Mouse (Mus musculus): ENCODE measurements at regions not wholly inside any gene's neighbourhood (a gene's known extent, or its start where the extent isn't known, plus 50 kb on each side); places are given as distances from the start of the nearest gene placed in this dataset.

DNA sequence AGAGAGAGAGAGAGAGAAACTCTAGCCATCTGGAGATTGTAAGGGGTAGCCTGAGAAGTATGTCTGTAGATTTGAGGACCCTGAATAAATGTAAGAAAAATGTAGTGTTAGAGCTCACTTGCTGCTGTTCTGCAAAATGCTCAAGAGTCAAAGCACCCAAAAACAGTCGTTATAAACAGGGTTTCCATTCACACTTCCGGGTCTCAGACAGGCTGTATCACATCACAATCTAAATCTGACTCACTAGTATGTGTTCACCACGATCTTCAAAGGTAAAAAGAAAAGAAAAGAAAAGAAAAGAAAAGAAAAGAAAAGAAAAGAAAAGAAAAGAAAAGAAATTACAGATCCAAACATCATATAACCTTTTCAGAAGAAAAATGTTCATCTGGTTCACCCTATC is 143.7 kb upstream of the Hapln1 start:
- H3K4me3 ChIP-seq (ENCODE audit: low read depth, low read length), result no peak overlapping the region
- no peak overlapping the region for H3K4me2 ChIP-seq
- ATAC-seq (ENCODE audit: insufficient read depth), result no peak
- no peaks in the 10 kb centered on the region for H3K27me3 ChIP-seq (ENCODE audit: insufficient read depth, low read length)
- H3K4me1 ChIP-seq (ENCODE audit: insufficient read depth), result no peaks in the 10 kb centered on the region
- no peak overlapping the region for H3K9ac ChIP-seq
- no peak overlapping the region for H3K27ac ChIP-seq (ENCODE audit: low read depth)
- H3K36me3 ChIP-seq (ENCODE audit: insufficient read depth), result no peaks in the 10 kb centered on the region
- TF ChIP-seq CTCF (IDR thresholded peaks at IDR 0.05; ENCODE audit: low read depth), result no peak
- WGBS, result 42% methylated on average over 3 of the region's 3 CpGs
- no peak for DNase-seq
- no peaks in the 10 kb centered on the region for H3K9me3 ChIP-seq (ENCODE audit: low read depth, low read length)

DNA sequence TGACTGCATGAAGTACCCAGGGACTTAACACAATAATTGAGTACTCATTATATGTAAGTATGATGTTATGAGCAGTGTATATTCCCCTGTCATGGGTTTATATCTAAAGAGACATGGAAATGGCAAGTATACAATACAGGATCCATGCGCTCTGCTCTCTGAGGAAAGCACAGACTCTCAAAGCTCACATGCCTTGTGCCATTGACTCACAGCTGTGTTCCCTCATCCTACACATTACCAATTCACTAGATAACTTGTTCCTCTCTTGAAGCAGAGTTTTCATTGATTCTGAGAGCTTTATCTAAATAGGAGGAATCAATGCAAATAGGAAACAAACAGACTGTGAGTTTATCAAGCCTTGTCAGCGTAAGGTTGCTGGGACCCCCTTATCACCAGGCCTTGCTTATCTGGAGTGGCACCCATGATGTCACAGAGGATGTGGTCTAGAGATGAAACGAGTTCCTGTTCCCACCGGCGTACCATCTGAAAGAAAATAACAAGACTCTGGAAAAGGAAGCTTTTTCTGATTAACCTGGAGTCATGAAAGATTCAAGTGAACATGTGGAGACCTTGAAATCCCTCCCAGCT is 138.4 kb upstream of the Hapln1 start:
- DNase-seq (peak; percentile 68), ATAC-seq (ENCODE audit: insufficient read depth) (peak; percentile 69; the same call in 1 of the 2 replicates)
- H3K27ac ChIP-seq (ENCODE audit: low read depth), result no peak overlapping the region
- no peak for TF ChIP-seq CTCF (IDR thresholded peaks at IDR 0.05; ENCODE audit: low read depth)
- H3K4me2 ChIP-seq, result no peak overlapping the region
- H3K27me3 ChIP-seq (ENCODE audit: insufficient read depth, low read length), result no peaks in the 10 kb centered on the region
- no peak overlapping the region for H3K4me3 ChIP-seq (ENCODE audit: low read depth, low read length)
- H3K4me1 ChIP-seq (ENCODE audit: insufficient read depth), result no peaks in the 10 kb centered on the region
- no peak overlapping the region for H3K9ac ChIP-seq
- no peaks in the 10 kb centered on the region for H3K9me3 ChIP-seq (ENCODE audit: low read depth, low read length)
- H3K36me3 ChIP-seq (ENCODE audit: insufficient read depth), result no peaks in the 10 kb centered on the region
- 29% methylated on average over 5 of the region's 5 CpGs for WGBS

DNA sequence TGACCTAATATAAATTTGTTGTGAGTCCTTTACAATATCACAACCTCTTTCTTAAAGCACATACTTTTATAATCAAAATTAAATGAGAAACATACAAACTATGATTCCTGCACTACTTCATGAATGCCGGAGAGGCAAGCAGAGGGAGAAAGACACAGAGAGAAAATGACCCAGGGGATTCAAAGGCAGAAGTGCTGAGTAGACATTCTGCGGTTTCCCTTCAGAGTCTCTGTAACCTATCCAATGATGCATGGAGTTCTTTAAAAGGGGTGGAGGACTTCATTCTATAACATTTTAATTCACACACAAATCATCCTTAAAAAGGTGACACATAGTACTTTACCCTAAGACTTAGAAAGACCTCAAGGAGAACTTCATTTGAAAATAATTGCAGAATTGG is 129.1 kb upstream of the Hapln1 start:
- ATAC-seq (ENCODE audit: insufficient read depth) (no peak), DNase-seq (no peak)
- Histone ChIP-seq H3K27me3 (ENCODE audit: insufficient read depth, low read length) (no peaks in the 10 kb centered on the region), H3K9me3 (ENCODE audit: low read depth, low read length) (no peaks in the 10 kb centered on the region), H3K36me3 (ENCODE audit: insufficient read depth) (no peaks in the 10 kb centered on the region), H3K9ac (no peak overlapping the region), H3K27ac (ENCODE audit: low read depth) (no peak overlapping the region), H3K4me2 (no peak overlapping the region), H3K4me1 (ENCODE audit: insufficient read depth) (no peaks in the 10 kb centered on the region), H3K4me3 (ENCODE audit: low read depth, low read length) (no peak overlapping the region)
- TF ChIP-seq CTCF (IDR thresholded peaks at IDR 0.05; ENCODE audit: low read depth), result no peak
- WGBS, result 85% methylated on average over 2 of the region's 2 CpGs

DNA sequence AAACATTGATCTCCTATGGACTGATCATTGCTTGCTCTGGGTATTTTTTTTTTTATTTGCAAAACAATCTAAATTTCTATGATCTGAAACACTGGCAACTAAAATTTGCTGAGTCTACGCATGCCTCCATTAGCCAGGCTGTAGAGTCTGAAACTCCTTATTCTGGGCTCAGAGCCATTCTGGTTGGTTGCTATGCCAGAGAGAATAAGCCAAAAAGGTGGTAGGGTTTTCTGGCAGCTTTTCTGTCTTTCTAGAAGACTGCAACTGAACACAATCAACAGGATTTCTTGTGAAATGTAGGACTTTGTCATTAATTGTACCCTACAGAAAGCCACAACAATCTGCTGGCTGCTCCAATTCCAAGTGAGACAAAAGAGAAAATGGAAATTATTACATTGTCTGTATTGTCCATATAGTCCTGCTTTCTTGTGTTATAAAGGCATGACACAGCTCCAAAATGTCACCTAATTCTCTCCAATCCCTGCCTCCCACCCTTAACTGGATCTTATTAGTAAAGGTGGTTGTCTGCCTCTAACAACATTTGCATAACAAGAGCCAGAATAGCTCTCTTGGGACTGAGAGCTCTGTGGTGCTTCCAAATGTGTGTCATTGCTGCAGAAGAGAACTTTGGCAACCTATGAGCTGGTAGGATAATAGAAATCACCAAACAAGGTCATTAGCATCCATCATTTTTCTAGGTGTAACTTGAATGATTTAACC is 126.7 kb upstream of the Hapln1 start:
- no peak overlapping the region for H3K9ac ChIP-seq
- no peaks in the 10 kb centered on the region for H3K27me3 ChIP-seq (ENCODE audit: insufficient read depth, low read length)
- 93% methylated on average over 1 of the region's 1 CpGs for WGBS

DNA sequence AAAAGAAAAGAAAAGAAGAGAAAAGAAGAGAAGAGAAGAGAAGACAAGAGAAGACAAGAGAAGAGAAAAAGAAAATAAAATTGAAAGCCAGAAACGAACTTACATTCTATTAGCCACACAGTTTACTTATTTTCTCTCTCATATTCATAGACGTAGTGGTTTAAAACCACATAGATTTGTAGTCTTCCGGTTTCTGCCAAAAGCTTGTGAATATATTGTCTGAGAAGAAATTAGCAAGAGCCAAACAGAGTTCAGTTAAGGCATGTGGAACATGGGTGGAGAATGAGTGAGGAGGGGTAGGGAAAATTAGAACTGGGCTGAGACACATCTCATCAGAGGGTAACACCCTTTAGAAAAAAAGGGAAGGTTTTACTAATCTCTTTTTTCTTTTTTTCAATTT is 120.8 kb upstream of the Hapln1 start:
- H3K4me3 ChIP-seq (ENCODE audit: low read depth, low read length), result no peak overlapping the region
- WGBS, result 77% methylated on average over 3 of the region's 3 CpGs

More for the DNA sequence above, 126.7 kb upstream of the Hapln1 start:
- Histone ChIP-seq H3K36me3 (ENCODE audit: insufficient read depth) (no peaks in the 10 kb centered on the region), H3K27ac (ENCODE audit: low read depth) (no peak overlapping the region), H3K9me3 (ENCODE audit: low read depth, low read length) (no peaks in the 10 kb centered on the region), H3K4me3 (ENCODE audit: low read depth, low read length) (no peak overlapping the region), H3K4me1 (ENCODE audit: insufficient read depth) (no peaks in the 10 kb centered on the region), H3K4me2 (no peak overlapping the region)
- no peak for TF ChIP-seq CTCF (IDR thresholded peaks at IDR 0.05; ENCODE audit: low read depth)
- DNase-seq, result no peak
- no peak for ATAC-seq (ENCODE audit: insufficient read depth)

DNA sequence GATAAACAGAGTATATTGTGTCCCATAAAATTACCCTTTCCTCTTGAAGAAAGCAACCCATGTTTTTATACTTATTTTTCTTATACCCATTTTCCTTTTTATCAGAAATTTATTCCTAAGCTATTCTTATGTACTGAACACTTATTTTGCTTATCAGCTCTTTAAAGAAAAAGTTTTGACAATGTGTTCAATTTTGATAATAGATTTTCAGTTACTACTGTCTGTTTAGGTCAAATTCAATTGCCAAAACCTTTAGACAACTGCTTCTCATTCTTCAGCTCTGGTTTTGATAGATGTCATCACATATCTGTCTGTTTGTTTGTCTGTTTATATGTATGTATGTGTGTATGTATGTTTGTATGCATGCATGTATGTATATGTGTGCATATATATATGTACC is 117.8 kb upstream of the Hapln1 start:
- H3K4me3 ChIP-seq (ENCODE audit: low read depth, low read length), result no peak overlapping the region
- H3K9me3 ChIP-seq (ENCODE audit: low read depth, low read length), result no peaks in the 10 kb centered on the region
- no peak for DNase-seq
- no peaks in the 10 kb centered on the region for H3K27me3 ChIP-seq (ENCODE audit: insufficient read depth, low read length)
- H3K27ac ChIP-seq (ENCODE audit: low read depth), result no peak overlapping the region
- no peak for ATAC-seq (ENCODE audit: insufficient read depth)
- H3K9ac ChIP-seq, result no peak overlapping the region
- no peaks in the 10 kb centered on the region for H3K36me3 ChIP-seq (ENCODE audit: insufficient read depth)
- no peak for TF ChIP-seq CTCF (IDR thresholded peaks at IDR 0.05; ENCODE audit: low read depth)
- H3K4me2 ChIP-seq, result no peak overlapping the region
- no peaks in the 10 kb centered on the region for H3K4me1 ChIP-seq (ENCODE audit: insufficient read depth)

More for the DNA sequence above, 120.8 kb upstream of the Hapln1 start:
- Histone ChIP-seq H3K4me2 (no peak overlapping the region), H3K27ac (ENCODE audit: low read depth) (no peak overlapping the region), H3K27me3 (ENCODE audit: insufficient read depth, low read length) (no peaks in the 10 kb centered on the region), H3K9ac (no peak overlapping the region), H3K4me1 (ENCODE audit: insufficient read depth) (no peaks in the 10 kb centered on the region), H3K9me3 (ENCODE audit: low read depth, low read length) (no peaks in the 10 kb centered on the region), H3K36me3 (ENCODE audit: insufficient read depth) (no peaks in the 10 kb centered on the region)
- ATAC-seq (ENCODE audit: insufficient read depth) (no peak), DNase-seq (no peak)
- TF ChIP-seq CTCF (IDR thresholded peaks at IDR 0.05; ENCODE audit: low read depth), result no peak

DNA sequence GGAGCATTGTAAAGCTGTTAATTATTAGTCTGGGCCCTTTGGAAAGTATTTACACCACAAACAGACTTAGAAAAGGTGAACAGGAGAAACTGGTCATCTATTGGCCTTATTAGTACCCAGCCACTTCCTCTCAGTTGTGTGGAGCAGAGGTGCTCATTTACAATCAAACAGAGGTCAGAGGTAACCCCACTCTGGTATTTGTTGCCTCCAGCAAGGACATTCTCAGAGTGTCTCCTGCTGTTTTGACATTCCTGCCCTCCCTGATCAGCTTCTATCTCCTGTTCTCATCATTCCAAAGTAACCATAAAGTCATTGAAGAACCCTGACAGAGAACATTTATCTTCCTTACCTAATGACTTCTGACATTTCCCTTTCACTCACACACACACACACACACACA is 116.1 kb upstream of the Hapln1 start:
- Histone ChIP-seq H3K27me3 (ENCODE audit: insufficient read depth, low read length) (no peaks in the 10 kb centered on the region), H3K4me3 (ENCODE audit: low read depth, low read length) (no peak overlapping the region), H3K27ac (ENCODE audit: low read depth) (no peak overlapping the region), H3K9me3 (ENCODE audit: low read depth, low read length) (no peaks in the 10 kb centered on the region), H3K4me2 (no peak overlapping the region), H3K9ac (no peak overlapping the region), H3K4me1 (ENCODE audit: insufficient read depth) (no peaks in the 10 kb centered on the region), H3K36me3 (ENCODE audit: insufficient read depth) (no peaks in the 10 kb centered on the region)
- ATAC-seq (ENCODE audit: insufficient read depth) (no peak), DNase-seq (no peak)
- no peak for TF ChIP-seq CTCF (IDR thresholded peaks at IDR 0.05; ENCODE audit: low read depth)

All from lung, embryonic 14.5 days (tissue).